Mouse (Mus musculus) brain, embryonic 18.5 days (tissue): ENCODE measurements around the gene Ano8.
"Not testable (repeated sequence)": the region's sequence is repeated elsewhere in the genome, so short reads cannot be mapped to it uniquely, and the experiment has no call there.

Experiments used
- DNase-seq: peaks from one replicate; pipeline ENCODE4 v3.0.0-alpha.2; 2012; ENCODE audit warnings: low read depth, low spot score

Ano8 gene

GRCm38 (mm10) chr8:71445096-71445495, 40.7 kb downstream of the Ano8 start:
- DNase-seq, result no peak

- DNase-seq, result peak; percentile 36
Observed at GRCm38 (mm10) chr8:71441404-71441803, 44.4 kb downstream of the Ano8 start.

- DNase-seq, result no peak
Observed at GRCm38 (mm10) chr8:71437041-71437440, 48.7 kb downstream of the Ano8 start.

- DNase-seq, result not testable (repeated sequence)
Observed at GRCm38 (mm10) chr8:71432935-71433334, 52.8 kb downstream of the Ano8 start.
